Mouse (Mus musculus) forebrain, embryonic 14.5 days (tissue): Measurements from ENCODE around the gene Setd7. TPM values are rescaled to one million over a fixed set of nuclear protein-coding genes. Genes with fewer than 3 reads are reported as not detected.

ENCODE experiments used
- ATAC-seq: fragments of 200-750 bp; cut with Nextera tagmentation; 2 replicates; pipeline ENCODE4 v1.8.0; 2017; ENCODE audit warnings: mild to moderate bottlenecking, moderate library complexity
- DNase-seq: peaks from one replicate; pipeline ENCODE4 v3.0.0-alpha.2; 2015; ENCODE audit warnings: low spot score
- H3K27ac ChIP-seq: fragments of 300-500 bp; sonication (generic); 2 replicates; pipeline ENCODE4 v1.5.1; 2014; ENCODE audit warnings: low read depth, mild to moderate bottlenecking, control low read depth, low read length, moderate library complexity
- H3K27me3 ChIP-seq: fragments of 300-500 bp; sonication (generic); replicated peaks from 2 replicates; pipeline ENCODE4 v1.6.1; 2014; ENCODE audit warnings: low read length, control low read depth, mixed read lengths; ENCODE audit not compliant: control insufficient read depth, insufficient read depth
- H3K36me3 ChIP-seq: fragments of 300-500 bp; sonication (generic); 2 replicates; pipeline ENCODE4 v1.6.1; 2014; ENCODE audit warnings: low read length, control low read depth; ENCODE audit not compliant: control insufficient read depth, insufficient read depth
- H3K4me1 ChIP-seq: fragments of 300-500 bp; sonication (generic); 2 replicates; pipeline ENCODE4 v1.6.1; 2014; ENCODE audit warnings: antibody characterized with exemption, low read length, control low read depth; ENCODE audit not compliant: control insufficient read depth, insufficient read depth
- H3K4me2 ChIP-seq: fragments of 300-500 bp; sonication (generic); 2 replicates; pipeline ENCODE4 v1.6.1; 2014; ENCODE audit warnings: mild to moderate bottlenecking, control low read depth, low read length
- H3K4me3 ChIP-seq: fragments of 300-500 bp; sonication (generic); 2 replicates; pipeline ENCODE4 v1.5.1; 2014; ENCODE audit warnings: low read depth, low read length, control low read depth
- H3K9ac ChIP-seq: fragments of 300-500 bp; sonication (generic); 2 replicates; pipeline ENCODE4 v1.6.1; 2014; ENCODE audit warnings: mild to moderate bottlenecking, low read length, control low read depth, moderate library complexity
- H3K9me3 ChIP-seq: fragments of 300-500 bp; sonication (generic); replicated peaks from 2 replicates; pipeline ENCODE4 v1.6.1; 2016; ENCODE audit warnings: low read length, control low read depth, mixed read lengths; ENCODE audit not compliant: control insufficient read depth
- WGBS: fragments of 180-500 bp; shearing (Covaris S2); extraction: QIAGEN DNeasy Blood & Tissue Kit; methylation state at CpG from one replicate; pipeline ENCODE4 v1.1.7; 2014; 5-methylcytosine and 5-hydroxymethylcytosine counted together
- polyA plus RNA-seq: library from polyadenylated mRNA; unstranded; fragments of >200 nt; fragmentation: Nextera tagmentation; extraction: Ambion mirVana; gene quantifications from 2 replicates; pipeline ENCODE4 v1.2.1, GENCODE M21; 2014

The Setd7 gene
- polyA plus RNA-seq, 1 experiment from 2014 or later = 3.7 TPM

DNA sequence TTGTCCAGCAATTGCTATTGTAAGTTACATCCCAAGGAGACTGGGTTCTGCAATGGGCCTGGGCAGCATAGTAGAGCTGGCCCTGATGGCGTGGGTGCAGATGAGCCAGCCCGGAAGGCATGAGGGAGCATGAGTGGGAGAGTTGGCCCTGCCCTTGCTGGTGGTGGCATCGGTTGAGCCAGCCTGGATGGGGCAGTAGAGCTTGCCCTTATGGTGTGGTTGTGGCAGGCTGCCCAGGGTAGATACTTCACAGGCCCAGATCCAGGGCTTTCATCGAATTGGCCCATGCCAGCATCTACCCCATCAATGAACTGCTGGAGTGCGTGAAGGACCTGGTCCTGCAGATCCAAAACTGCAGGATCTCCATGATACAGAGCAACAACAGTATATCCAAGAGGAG, 48.7 kb downstream of the Setd7 start:
- ATAC-seq = no peak
- 97% methylated on average over 5 of the region's 5 CpGs for WGBS
- H3K4me2 ChIP-seq = no peak overlapping the region

DNA sequence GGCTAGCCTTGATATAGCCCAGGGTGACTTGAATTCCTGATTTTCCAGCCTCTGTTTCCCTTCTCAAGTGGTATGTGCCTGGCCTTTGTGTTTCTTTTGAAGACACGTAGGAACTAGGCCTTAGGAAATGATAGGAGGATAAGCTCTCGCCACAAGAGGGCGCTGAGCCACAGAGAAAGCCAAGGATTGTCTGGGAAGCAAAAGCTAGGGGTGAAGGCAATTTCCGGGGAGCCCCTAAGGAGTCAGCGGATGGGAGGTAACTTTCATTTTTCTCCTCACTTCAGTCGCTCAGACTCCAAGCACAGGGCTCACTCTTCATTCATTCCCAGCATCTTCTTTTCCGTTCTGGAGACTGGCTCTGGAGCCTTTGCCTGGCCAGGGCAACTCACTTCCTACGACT, 49.8 kb downstream of the Setd7 start:
- Histone ChIP-seq H3K27me3 (no peaks in the 10 kb centered on the region), H3K9ac (no peak overlapping the region), H3K4me1 (no peaks in the 10 kb centered on the region), H3K9me3 (no peaks in the 10 kb centered on the region), H3K4me2 (no peak overlapping the region), H3K4me3 (no peak overlapping the region), H3K27ac (no peak overlapping the region), H3K36me3 (no peaks in the 10 kb centered on the region)
- ATAC-seq (peak; percentile 15; the same call in 1 of the 2 replicates), DNase-seq (peak; percentile 81)
- WGBS = 27% methylated on average over 8 of the region's 8 CpGs

More for the DNA sequence above, 48.7 kb downstream of the Setd7 start:
- Histone ChIP-seq H3K4me3 (no peak overlapping the region), H3K9ac (no peak overlapping the region), H3K4me1 (no peaks in the 10 kb centered on the region), H3K27me3 (no peaks in the 10 kb centered on the region), H3K27ac (no peak overlapping the region), H3K36me3 (0 out of 2 replicates have a peak, but pooled peaks cover 2% of the 10 kb centered on the region), H3K9me3 (no peaks in the 10 kb centered on the region)
- DNase-seq = no peak

GRCm38 (mm10) chr3:51505465-51505864, 55.2 kb downstream of the Setd7 start:
- no peak for ATAC-seq
- no peak overlapping the region for H3K27ac ChIP-seq
- H3K4me1 ChIP-seq = peaks cover 2% of the 10 kb centered on the region; the same call in 1 of the 2 replicates
- no peak for DNase-seq
- 82% methylated on average over 19 of the region's 19 CpGs for WGBS
- no peak overlapping the region for H3K4me3 ChIP-seq
- H3K9me3 ChIP-seq = no peaks in the 10 kb centered on the region
- no peaks in the 10 kb centered on the region; the same call in 1 of the 2 replicates for H3K27me3 ChIP-seq
- no peaks in the 10 kb centered on the region for H3K36me3 ChIP-seq
- no peak overlapping the region for H3K9ac ChIP-seq
- no peak overlapping the region for H3K4me2 ChIP-seq

DNA sequence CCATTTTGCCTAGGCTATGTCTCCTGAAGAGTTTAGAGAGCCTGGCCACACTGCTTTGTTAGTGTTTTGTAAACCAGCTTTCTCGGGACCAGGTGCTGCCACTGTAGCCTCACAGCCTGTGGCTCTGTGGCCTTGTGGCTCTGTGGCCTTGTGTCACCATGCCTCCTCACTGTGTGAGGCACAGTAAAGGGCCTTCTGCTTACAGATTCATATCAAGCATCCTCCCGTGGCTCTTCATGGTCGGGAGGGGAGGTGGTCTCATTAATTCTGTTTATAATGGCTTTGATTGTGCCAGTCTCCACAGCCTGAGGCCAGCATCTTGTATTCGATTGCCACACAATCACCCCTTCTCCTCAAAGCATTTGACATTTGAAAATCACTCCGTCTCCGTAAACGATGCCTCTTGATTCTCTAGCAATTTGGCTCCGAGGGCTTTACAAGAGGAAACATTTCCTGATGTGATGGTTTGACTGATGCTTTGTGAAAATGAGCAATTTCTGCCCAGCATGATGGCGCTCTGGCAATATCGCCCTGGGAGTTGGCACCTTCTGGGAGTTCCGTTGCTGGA, 56.2 kb downstream of the Setd7 start:
- H3K4me2 ChIP-seq = no peak overlapping the region
- 36% methylated on average over 11 of the region's 11 CpGs for WGBS
- ATAC-seq (peak; percentile 46; the same call in 1 of the 2 replicates), DNase-seq (peak; percentile 34)
- no peaks in the 10 kb centered on the region for H3K9me3 ChIP-seq
- no peaks in the 10 kb centered on the region for H3K36me3 ChIP-seq
- peaks cover 2% of the 10 kb centered on the region; the same call in 1 of the 2 replicates for H3K4me1 ChIP-seq
- H3K4me3 ChIP-seq = no peak overlapping the region
- no peak overlapping the region for H3K9ac ChIP-seq
- no peak overlapping the region; the same call in 1 of the 2 replicates for H3K27ac ChIP-seq
- H3K27me3 ChIP-seq = no peaks in the 10 kb centered on the region; the same call in 1 of the 2 replicates

GRCm38 (mm10) chr3:51499876-51500275, 60.8 kb downstream of the Setd7 start:
- 87% methylated on average over 4 of the region's 4 CpGs for WGBS

GRCm38 (mm10) chr3:51498659-51499058, 62.0 kb downstream of the Setd7 start:
- Histone ChIP-seq H3K4me2 (no peak overlapping the region), H3K27me3 (no peaks in the 10 kb centered on the region; the same call in 1 of the 2 replicates), H3K9ac (no peak overlapping the region), H3K4me3 (no peak overlapping the region), H3K36me3 (peaks cover 16% of the 10 kb centered on the region), H3K27ac (no peak overlapping the region), H3K4me1 (no peaks in the 10 kb centered on the region), H3K9me3 (no peaks in the 10 kb centered on the region)
- 82% methylated on average over 5 of the region's 5 CpGs for WGBS
- ATAC-seq (no peak), DNase-seq (no peak)

More at GRCm38 (mm10) chr3:51499876-51500275, 60.8 kb downstream of the Setd7 start:
- Histone ChIP-seq H3K4me2 (no peak overlapping the region), H3K27ac (no peak overlapping the region), H3K4me1 (peaks cover 2% of the 10 kb centered on the region; the same call in 1 of the 2 replicates), H3K27me3 (no peaks in the 10 kb centered on the region; the same call in 1 of the 2 replicates), H3K9ac (no peak overlapping the region), H3K36me3 (0 out of 2 replicates have a peak, but pooled peaks cover 6% of the 10 kb centered on the region), H3K4me3 (no peak overlapping the region), H3K9me3 (no peaks in the 10 kb centered on the region)
- DNase-seq (no peak), ATAC-seq (no peak)

GRCm38 (mm10) chr3:51497978-51498377, 62.7 kb downstream of the Setd7 start:
- 95% methylated on average over 1 of the region's 1 CpGs for WGBS
- peaks cover 21% of the 10 kb centered on the region for H3K36me3 ChIP-seq
- H3K4me3 ChIP-seq = no peak overlapping the region
- H3K27ac ChIP-seq = no peak overlapping the region
- no peaks in the 10 kb centered on the region for H3K4me1 ChIP-seq
- H3K9me3 ChIP-seq = no peaks in the 10 kb centered on the region
- no peak overlapping the region for H3K4me2 ChIP-seq
- DNase-seq = no peak
- H3K27me3 ChIP-seq = no peaks in the 10 kb centered on the region; the same call in 1 of the 2 replicates
- no peak overlapping the region for H3K9ac ChIP-seq
- no peak for ATAC-seq

DNA sequence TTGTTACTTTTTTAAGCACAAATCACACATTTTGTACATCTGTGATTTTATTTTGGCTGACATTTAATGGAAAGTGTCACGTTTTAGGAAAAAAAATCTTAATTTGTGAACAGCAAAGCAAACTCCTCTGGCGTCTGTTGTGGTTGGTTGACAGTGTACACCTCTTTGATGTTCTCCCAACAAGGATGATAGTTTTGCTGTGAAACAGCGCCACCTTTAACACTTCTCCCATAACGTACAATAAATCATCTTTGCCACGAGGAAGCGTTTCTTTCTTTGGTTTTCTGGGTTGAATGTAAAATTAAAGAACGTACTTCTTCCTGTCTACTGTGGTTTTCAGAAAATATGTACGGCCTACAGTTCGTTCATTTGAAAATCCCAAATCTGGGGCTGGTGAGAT, 65.0 kb downstream of the Setd7 start:
- Histone ChIP-seq H3K4me2 (no peak overlapping the region), H3K9me3 (no peaks in the 10 kb centered on the region), H3K9ac (no peak overlapping the region), H3K4me1 (no peaks in the 10 kb centered on the region), H3K36me3 (peaks cover 21% of the 10 kb centered on the region), H3K4me3 (no peak overlapping the region), H3K27me3 (no peaks in the 10 kb centered on the region), H3K27ac (no peak overlapping the region)
- ATAC-seq (no peak), DNase-seq (no peak)
- WGBS = 93% methylated on average over 9 of the region's 9 CpGs

DNA sequence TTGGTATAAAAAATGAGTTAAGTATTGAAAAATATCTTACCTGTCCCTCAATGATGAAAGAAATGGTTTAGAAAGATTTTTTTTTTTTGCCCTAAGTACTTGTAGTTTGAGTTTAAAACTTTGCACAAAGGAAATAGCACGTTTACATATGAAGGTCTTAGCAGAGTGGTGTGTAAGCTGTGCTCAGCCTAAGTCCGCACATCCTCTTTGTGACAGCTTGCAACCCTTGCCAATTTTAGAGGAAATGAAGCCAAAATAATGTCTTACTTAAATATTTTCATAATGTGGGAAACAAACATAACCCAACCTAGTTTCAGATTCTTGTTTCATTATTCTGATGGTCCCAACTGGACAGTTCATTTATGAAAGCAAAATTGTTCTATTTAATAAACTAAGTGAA, 66.2 kb downstream of the Setd7 start:
- H3K27ac ChIP-seq = no peak overlapping the region
- no peaks in the 10 kb centered on the region for H3K4me1 ChIP-seq
- no peak overlapping the region for H3K4me3 ChIP-seq
- ATAC-seq (no peak), DNase-seq (no peak)
- H3K9ac ChIP-seq = no peak overlapping the region
- H3K9me3 ChIP-seq = no peaks in the 10 kb centered on the region
- 82% methylated on average over 2 of the region's 2 CpGs for WGBS
- H3K4me2 ChIP-seq = no peak overlapping the region
- no peaks in the 10 kb centered on the region for H3K27me3 ChIP-seq
- H3K36me3 ChIP-seq = peaks cover 21% of the 10 kb centered on the region
